9 mouse cellular contexts compared by ENCODE assay signal in the genomic region with DNA sequence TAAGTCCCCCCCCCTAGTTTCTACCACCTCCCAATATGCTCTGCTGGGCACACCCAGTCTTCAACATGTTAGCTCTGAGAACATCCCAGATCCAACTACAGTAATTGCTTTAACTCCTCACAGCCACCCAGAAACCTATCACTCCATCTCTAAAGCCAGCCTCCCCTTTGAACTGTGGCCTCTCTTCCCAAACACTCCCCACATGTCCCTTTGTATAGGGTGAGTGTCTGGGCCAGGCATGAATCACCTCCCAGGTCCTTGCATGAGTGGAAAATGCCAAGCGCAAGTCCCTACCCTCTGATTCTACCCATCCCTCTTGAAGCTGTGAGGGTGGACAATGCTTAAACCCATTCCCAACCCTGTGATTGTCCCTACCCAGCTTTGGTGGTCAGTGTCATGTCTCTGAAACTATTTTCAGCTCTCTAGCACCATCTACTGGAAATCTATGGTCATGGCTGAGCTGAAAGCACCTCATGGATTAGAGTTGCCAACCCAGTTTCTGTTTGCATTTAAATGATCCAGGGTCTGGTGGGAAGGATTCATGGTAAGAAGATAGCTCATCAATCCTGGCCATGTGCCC.
DNase-seq lines count a peak whose midpoint lies in the region; ATAC-seq and TF ChIP-seq lines count a peak whose summit lies in the region.
"Had no signal": no experiment of that assay in that cellular context is flagged by ENCODE, and none has a peak within 500 bp of the region (broad histone marks: within the 10 kb centered on the region; RNA-seq: fewer than 3 reads in every experiment).

No protein-coding gene starts in this region.

- H3K9me3 ChIP-seq in forebrain, embryonic 15.5 days, result no peaks in the 10 kb centered on the region
- H3K9me3 ChIP-seq in neural tube, embryonic 14.5 days (ENCODE audit: control insufficient read depth, low read length), result no peaks in the 10 kb centered on the region
- H3K9me3 ChIP-seq: limb, embryonic 15.5 days had no signal

- peak; percentile 34; the same call in 1 of the 2 replicates for TF ChIP-seq CTCF in liver, adult 2 months (IDR thresholded peaks at IDR 0.05; ENCODE audit: low read depth, low read length)
- peak; percentile 41 for TF ChIP-seq CTCF in lung, adult 2 months (IDR thresholded peaks at IDR 0.05; ENCODE audit: insufficient read depth, low read length)

- peak; percentile 18 for DNase-seq in liver, adult 2 months (ENCODE audit: extremely low read depth, low read depth, low spot score)
- DNase-seq in liver, result no peak
- DNase-seq in c-Kit-positive CD71-negative TER-119-negative erythroid progenitor cells, embryonic 14.5 days (ENCODE audit: low read depth), result peak; percentile 30
- DNase-seq in kidney, adult 9 months, result peak; percentile 49
- peak; percentile 17 for DNase-seq in lung, adult 2 months
- no peak for DNase-seq in testis, postnatal 14 days (ENCODE audit: low spot score)

- ATAC-seq in forebrain, embryonic 15.5 days (replicated peaks), result peak; percentile 74
- peak; percentile 71 for ATAC-seq in neural tube, embryonic 14.5 days (ENCODE audit: low read depth)

- no peaks in the 10 kb centered on the region for H3K79me2 ChIP-seq in liver, adult 2 months (ENCODE audit: control insufficient read depth, insufficient read depth, low read length)

- no peak overlapping the region for H3K4me3 ChIP-seq in liver, adult 2 months (ENCODE audit: insufficient read depth, low read depth, low read length)
- H3K4me3 ChIP-seq in forebrain, embryonic 15.5 days, result no peak overlapping the region
- H3K4me3 ChIP-seq in lung, adult 2 months (replicated peaks; ENCODE audit: extremely low read depth, low read depth, low read length), result no peak overlapping the region
- H3K4me3 ChIP-seq in neural tube, embryonic 14.5 days (ENCODE audit: low read depth, low read length), result no peak overlapping the region
- H3K4me3 ChIP-seq: limb, embryonic 15.5 days had no signal

- no peak for TF ChIP-seq POLR2A in liver, adult 2 months (IDR thresholded peaks at IDR 0.05; ENCODE audit: extremely low read depth, insufficient read depth, low read length)
- TF ChIP-seq POLR2A in lung, adult 2 months (IDR thresholded peaks at IDR 0.05; ENCODE audit: borderline replicate concordance, extremely low read depth, low read depth, low read length), result no peak

- H3K27me3 ChIP-seq in liver, adult 2 months (ENCODE audit: control insufficient read depth, insufficient read depth, low read length), result no peaks in the 10 kb centered on the region
- no peaks in the 10 kb centered on the region for H3K27me3 ChIP-seq in forebrain, embryonic 15.5 days
- H3K27me3 ChIP-seq in neural tube, embryonic 14.5 days (ENCODE audit: control insufficient read depth, insufficient read depth, low read length), result no peaks in the 10 kb centered on the region
- H3K27me3 ChIP-seq: limb, embryonic 15.5 days had no signal

- H3K36me3 ChIP-seq in liver, adult 2 months (ENCODE audit: control insufficient read depth, insufficient read depth, low read length), result no peaks in the 10 kb centered on the region
- H3K36me3 ChIP-seq in forebrain, embryonic 15.5 days, result no peaks in the 10 kb centered on the region
- H3K36me3 ChIP-seq in neural tube, embryonic 14.5 days (ENCODE audit: control insufficient read depth, insufficient read depth, low read length), result no peaks in the 10 kb centered on the region
- H3K36me3 ChIP-seq: limb, embryonic 15.5 days had no signal

- 73% methylated on average over 1 of the region's 1 CpGs for WGBS in liver, adult 2 months
- WGBS in forebrain, embryonic 15.5 days, result 83% methylated on average over 1 of the region's 1 CpGs
- WGBS in lung, adult 2 months, result 61% methylated on average over 1 of the region's 1 CpGs
- 79% methylated on average over 1 of the region's 1 CpGs for WGBS in neural tube, embryonic 14.5 days

- no peak overlapping the region for H3K4me2 ChIP-seq in forebrain, embryonic 15.5 days (replicated peaks)
- no peak overlapping the region for H3K4me2 ChIP-seq in neural tube, embryonic 14.5 days (ENCODE audit: low read depth, low read length)
- H3K4me2 ChIP-seq: limb, embryonic 15.5 days had no signal

- H3K4me1 ChIP-seq in liver, adult 2 months (ENCODE audit: control insufficient read depth, insufficient read depth, low read length), result no peaks in the 10 kb centered on the region
- H3K4me1 ChIP-seq in forebrain, embryonic 15.5 days, result peaks cover 10% of the 10 kb centered on the region; the same call in 1 of the 2 replicates
- H3K4me1 ChIP-seq in lung, adult 2 months (ENCODE audit: control insufficient read depth, insufficient read depth, low read length), result no peaks in the 10 kb centered on the region
- H3K4me1 ChIP-seq in neural tube, embryonic 14.5 days (ENCODE audit: control insufficient read depth, insufficient read depth, low read length), result 0 out of 2 replicates have a peak, but pooled peaks cover 4% of the 10 kb centered on the region

- no peak overlapping the region for H3K9ac ChIP-seq in liver, adult 2 months (ENCODE audit: low read depth, low read length)
- H3K9ac ChIP-seq in forebrain, embryonic 15.5 days (replicated peaks), result no peak overlapping the region
- H3K9ac ChIP-seq in neural tube, embryonic 14.5 days (replicated peaks; ENCODE audit: low read depth, low read length), result no peak overlapping the region
- H3K9ac ChIP-seq: limb, embryonic 15.5 days had no signal

- no peak overlapping the region for H3K27ac ChIP-seq in liver, adult 2 months (replicated peaks; ENCODE audit: insufficient read depth, low read depth, low read length)
- no peak overlapping the region for H3K27ac ChIP-seq in forebrain, embryonic 15.5 days (replicated peaks)
- no peak overlapping the region for H3K27ac ChIP-seq in neural tube, embryonic 14.5 days (ENCODE audit: low read depth, low read length)
- H3K27ac ChIP-seq: limb, embryonic 15.5 days had no signal

Comparison
In these comparisons a context has a peak if more than half of its experiments do, and no peak if none do; other contexts are left out.
1. DNase-seq: peak in liver, adult 2 months (single experiment), c-Kit-positive CD71-negative TER-119-negative erythroid progenitor cells, embryonic 14.5 days (single experiment), kidney, adult 9 months (single experiment) and lung, adult 2 months (single experiment); none in liver (single experiment) and testis, postnatal 14 days (single experiment).